Mouse (Mus musculus): ENCODE measurements around the gene Olfml3. TPM values are rescaled to one million over a fixed set of nuclear protein-coding genes. Genes with fewer than 3 reads are reported as not detected.

Olfml3 gene
- polyA plus RNA-seq, 1 experiment from 2014 or later: 7.3 TPM

GRCm38 (mm10) chr3:103689043-103689442 is 48.8 kb downstream of the Olfml3 start:
- H3K9ac ChIP-seq: no peak overlapping the region
- H3K27ac ChIP-seq: no peak overlapping the region
- no peak for ATAC-seq (ENCODE audit: low FRiP score)
- H3K27me3 ChIP-seq: no peaks in the 10 kb centered on the region
- H3K4me2 ChIP-seq: no peak overlapping the region
- peaks cover 1% of the 10 kb centered on the region; the same call in 1 of the 2 replicates for H3K4me1 ChIP-seq (replicated peaks)
- H3K9me3 ChIP-seq: no peaks in the 10 kb centered on the region
- H3K36me3 ChIP-seq: no peaks in the 10 kb centered on the region
- no peak overlapping the region for H3K4me3 ChIP-seq
- WGBS: 83% methylated on average over 1 of the region's 1 CpGs

- no peak; the same call in 1 of the 2 replicates for ATAC-seq (ENCODE audit: low FRiP score)
- H3K36me3 ChIP-seq: no peaks in the 10 kb centered on the region
- H3K27me3 ChIP-seq: no peaks in the 10 kb centered on the region
- H3K4me3 ChIP-seq: no peak overlapping the region
- H3K4me2 ChIP-seq: peak overlapping the region; percentile 40; the same call in 1 of the 2 replicates
- no peak overlapping the region for H3K9ac ChIP-seq
- H3K27ac ChIP-seq: no peak overlapping the region
- WGBS: 45% methylated on average over 5 of the region's 5 CpGs
- H3K4me1 ChIP-seq (replicated peaks): peaks cover 23% of the 10 kb centered on the region
- H3K9me3 ChIP-seq: no peaks in the 10 kb centered on the region
Measured at GRCm38 (mm10) chr3:103683966-103684319, 53.9 kb downstream of the Olfml3 start.

- H3K4me2 ChIP-seq: peak overlapping the region; percentile 40
- no peaks in the 10 kb centered on the region for H3K9me3 ChIP-seq
- H3K27me3 ChIP-seq: no peaks in the 10 kb centered on the region
- H3K36me3 ChIP-seq: no peaks in the 10 kb centered on the region
- WGBS: 2% methylated on average over 21 of the region's 21 CpGs
- H3K4me3 ChIP-seq: peak overlapping the region; percentile 0; the same call in 1 of the 2 replicates
- peaks cover 24% of the 10 kb centered on the region for H3K4me1 ChIP-seq (replicated peaks)
- peak; percentile 36; the same call in 1 of the 2 replicates for ATAC-seq (ENCODE audit: low FRiP score)
- H3K9ac ChIP-seq: no peak overlapping the region
- H3K27ac ChIP-seq: no peak overlapping the region
Measured at GRCm38 (mm10) chr3:103683234-103683965, 54.4 kb downstream of the Olfml3 start.

- WGBS: 34% methylated on average over 4 of the region's 4 CpGs
- no peaks in the 10 kb centered on the region for H3K9me3 ChIP-seq
- H3K36me3 ChIP-seq: no peaks in the 10 kb centered on the region
- peaks cover 24% of the 10 kb centered on the region for H3K4me1 ChIP-seq (replicated peaks)
- H3K4me2 ChIP-seq: no peak overlapping the region
- H3K27ac ChIP-seq: no peak overlapping the region
- H3K9ac ChIP-seq: no peak overlapping the region
- ATAC-seq (ENCODE audit: low FRiP score): 0 out of 2 replicates have a peak, but pooled peaks have one; percentile 27
- no peak overlapping the region for H3K4me3 ChIP-seq
- no peaks in the 10 kb centered on the region for H3K27me3 ChIP-seq
Measured at GRCm38 (mm10) chr3:103682473-103682872, 55.3 kb downstream of the Olfml3 start.

GRCm38 (mm10) chr3:103678811-103679210 is 59.0 kb downstream of the Olfml3 start:
- ATAC-seq (ENCODE audit: low FRiP score): no peak
- Histone ChIP-seq H3K4me1 (replicated peaks) (peaks cover 21% of the 10 kb centered on the region), H3K4me2 (no peak overlapping the region), H3K36me3 (no peaks in the 10 kb centered on the region), H3K9me3 (no peaks in the 10 kb centered on the region), H3K27ac (0 out of 2 replicates have a peak overlapping the region, but pooled peaks have one; percentile 35), H3K27me3 (no peaks in the 10 kb centered on the region), H3K9ac (no peak overlapping the region), H3K4me3 (no peak overlapping the region)
- 31% methylated on average over 6 of the region's 6 CpGs for WGBS

- ATAC-seq (ENCODE audit: low FRiP score): no peak
- Histone ChIP-seq H3K4me3 (no peak overlapping the region), H3K4me2 (no peak overlapping the region), H3K36me3 (no peaks in the 10 kb centered on the region), H3K27me3 (no peaks in the 10 kb centered on the region), H3K9ac (no peak overlapping the region), H3K4me1 (replicated peaks) (0 out of 2 replicates have a peak, but pooled peaks cover 5% of the 10 kb centered on the region), H3K9me3 (no peaks in the 10 kb centered on the region), H3K27ac (no peak overlapping the region)
- 62% methylated on average over 7 of the region's 7 CpGs for WGBS
Measured at GRCm38 (mm10) chr3:103672716-103673115, 65.1 kb downstream of the Olfml3 start.

Other genes with a start within 250 kb of the Olfml3 start
- gene Syt6, start 162.8 kb downstream of the Olfml3 start, polyA plus RNA-seq (2015; fragmentation: Nextera tagmentation; extraction: Ambion mirVana): 11.3 and 11.8 TPM in 2 replicates
- 0.26 and 0.38 TPM in 2 replicates for gene Atg4a-ps, start 91.9 kb downstream of the Olfml3 start, polyA plus RNA-seq (2015; fragmentation: Nextera tagmentation; extraction: Ambion mirVana)
- not detected in 2 replicates for gene Gm10964, start 1.4 kb upstream of the Olfml3 start, polyA plus RNA-seq (2015; fragmentation: Nextera tagmentation; extraction: Ambion mirVana)
- 11.8 and 13.3 TPM in 2 replicates for gene Hipk1, start 53.6 kb upstream of the Olfml3 start, polyA plus RNA-seq (2015; fragmentation: Nextera tagmentation; extraction: Ambion mirVana)
- 22.2 and 23.4 TPM in 2 replicates for gene Dclre1b, start 71.4 kb upstream of the Olfml3 start, polyA plus RNA-seq (2015; fragmentation: Nextera tagmentation; extraction: Ambion mirVana)
- 22.9 and 25.1 TPM in 2 replicates for gene Ap4b1, start 71.5 kb upstream of the Olfml3 start, polyA plus RNA-seq (2015; fragmentation: Nextera tagmentation; extraction: Ambion mirVana)
- 0.53 TPM in 1 of 2 replicates, not detected in the other for gene Gm43064, start 71.6 kb upstream of the Olfml3 start, polyA plus RNA-seq (2015; fragmentation: Nextera tagmentation; extraction: Ambion mirVana)
- gene Bcl2l15, start 94.6 kb upstream of the Olfml3 start, polyA plus RNA-seq (2015; fragmentation: Nextera tagmentation; extraction: Ambion mirVana): 0.17 and 0.41 TPM in 2 replicates
- 0.38 and 0.47 TPM in 2 replicates for gene Ptpn22, start 121.8 kb upstream of the Olfml3 start, polyA plus RNA-seq (2015; fragmentation: Nextera tagmentation; extraction: Ambion mirVana)
- gene Rsbn1, start 176.1 kb upstream of the Olfml3 start, polyA plus RNA-seq (2015; fragmentation: Nextera tagmentation; extraction: Ambion mirVana): 21.3 and 24.4 TPM in 2 replicates
- gene Phtf1, start 230.1 kb upstream of the Olfml3 start, polyA plus RNA-seq (2015; fragmentation: Nextera tagmentation; extraction: Ambion mirVana): 27.9 and 30.0 TPM in 2 replicates

Measured in hindbrain, embryonic 13.5 days (tissue).